Mouse (Mus musculus): ENCODE data around the gene Aplf. TPM values are rescaled to one million over a fixed set of nuclear protein-coding genes. Genes with fewer than 3 reads are reported as not detected.

Aplf gene
- polyA plus RNA-seq, 2 experiments from 2014 or later: 4.0 to 4.7 TPM

DNA sequence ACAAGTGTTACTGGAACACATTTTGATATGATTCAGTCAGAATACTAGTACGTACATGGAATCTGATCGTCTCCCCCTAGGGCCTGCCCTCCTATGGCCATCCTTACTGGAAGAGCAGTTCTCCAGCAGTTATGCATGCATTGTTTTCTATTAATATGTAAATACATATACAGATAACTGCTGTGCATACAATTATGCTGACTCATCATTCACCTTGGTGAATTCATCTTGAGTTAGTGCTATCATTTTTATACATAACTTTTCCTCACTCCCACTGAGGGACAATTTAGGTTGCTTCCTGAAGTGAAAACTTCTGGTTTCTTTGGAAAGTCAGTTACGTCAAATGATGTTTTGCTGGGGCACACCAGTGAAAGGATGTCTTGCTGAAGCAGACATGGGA lies 48.8 kb downstream of the Aplf start:
- no peak for ATAC-seq

DNA sequence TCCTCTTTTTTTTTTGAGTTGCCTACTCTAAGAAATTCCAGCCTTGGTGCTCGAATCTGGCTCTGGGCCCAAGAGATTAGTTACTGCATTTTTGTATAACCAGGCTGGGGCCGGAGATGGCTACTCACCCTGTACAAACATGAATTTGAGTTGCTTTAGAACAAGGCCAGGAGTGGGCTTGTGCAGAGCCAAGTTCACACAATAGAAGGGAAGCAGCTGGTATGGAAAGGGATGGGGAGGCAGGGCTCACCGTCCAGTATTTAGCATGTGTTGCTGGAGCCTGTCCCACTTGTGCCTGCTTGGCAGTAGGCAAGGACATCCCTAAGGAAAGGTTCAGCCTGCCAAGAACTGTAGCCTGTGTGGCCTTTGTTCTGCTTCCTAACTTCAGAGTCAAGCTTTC lies 50.7 kb downstream of the Aplf start:
- no peak for ATAC-seq

DNA sequence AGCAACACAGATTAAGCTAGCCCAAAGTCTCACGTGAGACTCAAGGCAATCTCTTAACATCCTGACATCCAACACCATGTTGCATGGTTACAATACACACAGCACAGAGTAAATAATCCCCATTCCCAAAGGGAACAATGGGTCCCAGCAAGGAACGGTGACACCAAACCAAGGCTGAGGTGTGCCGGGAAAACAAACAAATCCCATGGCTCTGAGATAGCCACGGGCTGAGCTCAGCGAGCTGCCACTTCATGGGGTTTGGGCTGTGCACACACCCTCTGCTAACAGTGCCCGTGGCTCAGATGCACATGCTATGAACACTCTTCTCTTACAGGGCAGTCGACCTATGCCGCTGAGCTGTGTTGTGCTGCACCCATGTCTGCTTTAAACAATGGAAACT lies 54.0 kb downstream of the Aplf start:
- ATAC-seq: no peak

DNA sequence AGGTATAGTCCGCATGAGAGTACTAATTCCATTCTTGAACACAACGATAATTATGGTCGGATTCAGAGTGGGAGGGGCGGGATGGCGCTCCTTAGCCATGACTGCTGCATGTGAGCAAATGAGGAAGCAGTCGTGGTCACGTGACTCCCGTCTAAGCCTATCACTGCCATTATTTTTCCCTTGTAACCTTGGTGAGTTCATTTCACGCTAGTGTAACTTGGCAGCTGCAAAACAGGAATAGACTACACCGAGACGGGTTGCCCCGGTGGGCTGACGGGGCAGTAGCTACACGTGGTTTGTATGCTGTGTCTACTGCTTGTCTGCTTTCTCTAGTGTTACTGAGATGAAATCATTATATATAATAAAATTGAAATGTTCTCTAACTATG lies 56.3 kb downstream of the Aplf start:
- no peak for ATAC-seq

DNA sequence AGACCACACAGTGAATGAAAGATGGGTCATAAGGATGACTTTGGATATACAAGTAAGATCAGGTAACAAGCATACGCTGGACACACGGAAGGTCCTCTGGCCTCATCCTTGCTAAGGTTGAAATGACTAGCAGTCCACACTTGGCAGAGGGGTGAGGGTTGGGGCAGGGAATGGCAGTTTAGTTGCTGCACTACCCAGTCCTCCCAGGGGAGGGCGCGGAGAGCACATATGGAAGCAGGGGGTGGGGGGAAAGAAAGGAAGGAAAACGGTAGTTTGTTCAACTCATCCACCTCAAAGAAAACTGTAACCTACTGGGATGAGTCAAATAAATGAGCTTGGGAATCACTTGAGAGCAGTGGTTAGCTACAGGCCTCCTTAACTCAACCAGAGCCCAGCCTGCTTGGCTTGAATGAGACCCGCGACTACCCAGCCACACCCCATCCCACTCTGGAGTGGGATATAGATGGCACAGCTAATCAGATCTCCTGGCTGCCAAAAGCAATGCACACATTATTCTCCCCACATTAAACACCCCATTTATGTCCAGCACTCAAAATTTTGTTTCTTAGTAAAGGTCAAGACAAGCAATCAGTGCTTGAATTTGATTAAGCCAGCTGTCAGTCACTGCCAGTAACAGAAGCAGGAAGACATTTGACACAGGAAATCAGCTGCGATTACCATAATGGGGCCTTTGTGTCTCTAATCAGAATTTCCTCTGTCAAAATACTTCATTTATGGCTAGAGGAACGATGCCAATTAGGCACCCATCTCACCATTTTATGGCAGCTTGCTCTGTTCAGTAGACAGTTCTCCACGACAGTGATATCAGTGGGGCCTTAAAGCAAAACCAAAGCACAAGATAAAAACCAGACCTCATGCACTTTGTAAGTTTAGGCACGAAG lies 56.9 kb downstream of the Aplf start:
- no peak for ATAC-seq

DNA sequence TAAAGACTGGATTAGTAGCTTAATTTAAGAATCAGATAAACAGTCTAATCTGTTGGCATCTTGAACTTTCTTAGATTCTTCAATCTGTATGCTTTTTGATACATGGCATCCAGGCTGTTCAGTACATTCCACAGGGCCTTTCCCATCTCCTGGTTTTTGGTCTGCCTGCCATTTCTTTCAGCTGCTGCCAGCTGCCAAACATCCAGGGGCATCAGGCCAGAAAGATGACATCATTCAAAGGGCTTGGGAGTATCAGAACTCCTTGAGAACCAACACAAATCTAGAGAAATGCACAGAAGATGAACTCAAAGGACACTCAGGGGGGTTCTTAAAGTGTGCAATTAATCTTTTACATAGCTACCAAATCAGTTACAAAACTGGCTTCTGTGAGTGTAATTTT lies 72.2 kb downstream of the Aplf start:
- no peak for ATAC-seq

DNA sequence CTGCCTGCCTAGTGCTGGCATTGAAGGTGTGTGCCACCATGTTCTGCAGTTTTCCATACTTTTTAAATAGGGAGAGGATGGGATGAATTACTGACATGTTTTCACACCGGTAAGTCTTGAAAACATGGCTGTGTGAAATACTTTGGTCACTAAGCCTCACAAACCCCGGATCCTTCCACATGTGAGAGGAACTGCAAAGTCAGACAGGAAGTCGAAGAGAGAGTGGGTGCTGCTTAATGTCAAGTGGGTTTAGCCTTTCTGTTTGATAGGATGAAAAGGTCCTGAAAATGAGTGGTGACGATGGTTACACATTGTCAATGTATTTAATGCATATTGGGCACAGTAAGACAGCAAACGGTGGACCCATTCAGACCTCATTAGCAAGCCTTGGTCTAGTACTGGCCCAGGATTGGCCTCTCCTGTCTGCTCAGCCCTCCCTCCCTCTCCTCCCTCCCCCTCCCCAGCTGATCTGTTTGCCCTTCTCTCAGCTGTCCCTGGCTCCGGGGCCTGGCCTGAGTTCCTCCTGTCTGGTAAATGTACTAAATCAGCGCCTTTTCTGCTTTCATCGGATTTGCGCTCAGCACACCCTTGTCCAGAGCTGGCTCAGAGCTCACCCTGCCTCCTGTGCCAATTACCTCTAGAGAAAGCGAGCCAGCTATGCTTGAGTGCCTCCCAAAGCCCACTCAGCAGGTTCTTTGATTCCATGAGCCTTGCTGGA lies 74.7 kb downstream of the Aplf start:
- no peak for ATAC-seq

DNA sequence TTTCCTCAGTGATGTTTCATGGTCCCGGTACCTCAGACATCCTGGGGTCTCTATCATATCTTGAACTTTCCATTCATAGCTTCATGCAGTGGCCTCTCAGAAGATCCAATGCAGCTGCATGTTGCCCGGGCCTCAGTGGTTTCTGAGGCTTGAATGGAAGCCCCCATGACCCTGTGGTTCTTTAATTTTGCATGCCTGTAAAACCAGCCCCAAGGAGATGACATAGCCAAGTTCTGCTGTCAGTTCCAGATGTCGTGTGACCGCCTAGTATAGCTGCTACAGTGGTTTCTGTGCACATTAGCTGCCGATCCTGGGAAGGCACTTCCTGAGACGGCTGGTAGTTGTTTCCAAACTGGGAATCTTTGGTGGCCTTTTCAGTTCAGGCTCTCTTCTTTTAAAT lies 77.8 kb downstream of the Aplf start:
- ATAC-seq: no peak

DNA sequence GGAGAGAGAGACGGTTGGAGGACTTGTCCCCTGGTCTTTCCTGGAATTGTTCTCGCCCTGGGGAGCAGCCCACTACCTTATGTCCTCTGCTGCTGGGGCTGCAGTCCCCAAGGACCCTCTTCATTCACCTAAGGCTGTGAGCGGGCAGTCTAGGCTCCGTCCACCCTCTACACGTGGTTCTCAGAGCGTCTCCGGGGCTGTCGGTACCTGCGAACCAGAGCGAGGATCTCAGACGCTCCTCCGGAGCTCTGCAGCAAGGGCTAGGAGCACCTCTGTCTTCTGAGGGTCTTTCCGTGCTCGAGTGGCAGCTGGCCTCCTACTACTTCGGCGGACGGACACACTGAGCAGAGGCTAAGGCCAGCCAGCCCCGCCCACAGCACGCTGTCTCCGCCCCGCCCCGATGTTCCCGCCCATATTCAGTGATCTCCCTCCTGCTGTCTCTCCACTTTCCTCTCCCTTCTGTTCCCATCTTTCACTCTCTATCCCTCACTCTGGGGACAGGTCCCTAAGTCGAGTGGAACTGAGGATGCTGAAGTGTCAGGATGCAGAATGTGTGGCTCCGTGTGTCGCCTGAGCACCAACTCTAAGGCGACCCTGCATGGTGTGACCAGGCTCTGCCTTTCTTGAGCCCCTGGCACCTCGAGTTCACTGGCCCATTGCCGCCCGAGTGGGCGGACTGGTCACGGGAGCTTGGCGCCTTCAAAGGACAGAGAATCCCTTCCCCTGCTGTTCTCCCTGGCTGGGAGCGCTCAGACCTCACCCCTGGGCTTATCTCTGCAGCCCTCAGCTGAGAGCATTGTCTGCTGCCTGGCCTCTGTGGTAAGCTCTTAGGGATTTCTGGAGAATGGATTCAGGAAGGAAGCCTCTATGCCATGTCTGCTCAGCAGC lies 81.4 kb downstream of the Aplf start, which contains the start of gene Prokr1:
Gene Prokr1, minus strand, starts transcription at position 350 of the 888 bp plus-strand sequence.
- ATAC-seq: no peak

DNA sequence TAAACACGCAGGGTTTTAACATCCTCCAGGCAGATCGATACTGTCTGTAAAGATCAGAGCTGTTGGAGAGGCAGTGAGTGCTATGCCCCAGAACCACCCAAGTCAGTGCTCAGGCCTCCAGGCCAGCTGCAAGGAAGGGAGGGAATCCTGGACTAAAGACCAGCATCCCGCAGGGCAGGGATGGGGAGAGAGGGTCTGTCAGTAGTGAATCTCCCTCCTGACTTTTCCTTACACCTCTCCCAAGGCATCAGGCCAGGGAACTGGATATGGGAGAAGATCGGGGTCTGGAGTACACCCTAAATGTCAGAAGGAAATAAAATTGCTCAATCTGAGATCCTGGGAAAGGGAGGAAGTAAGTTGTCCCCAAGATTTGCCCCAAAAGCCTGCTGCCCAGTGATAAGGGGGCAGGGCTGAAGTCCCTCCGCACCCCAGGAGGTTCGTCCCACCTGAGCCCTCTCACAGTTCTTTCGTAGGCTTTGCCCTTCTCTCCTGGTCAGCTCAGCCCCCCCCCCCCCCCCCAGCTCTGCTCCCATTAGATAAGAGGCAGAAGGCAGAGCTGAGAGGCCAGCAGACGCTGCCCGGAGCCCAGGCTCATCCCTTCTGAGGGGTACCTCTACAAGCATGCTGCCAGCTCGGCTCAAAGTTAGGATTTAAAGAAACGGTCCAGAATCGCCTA lies 82.1 kb downstream of the Aplf start:
- ATAC-seq: no peak

DNA sequence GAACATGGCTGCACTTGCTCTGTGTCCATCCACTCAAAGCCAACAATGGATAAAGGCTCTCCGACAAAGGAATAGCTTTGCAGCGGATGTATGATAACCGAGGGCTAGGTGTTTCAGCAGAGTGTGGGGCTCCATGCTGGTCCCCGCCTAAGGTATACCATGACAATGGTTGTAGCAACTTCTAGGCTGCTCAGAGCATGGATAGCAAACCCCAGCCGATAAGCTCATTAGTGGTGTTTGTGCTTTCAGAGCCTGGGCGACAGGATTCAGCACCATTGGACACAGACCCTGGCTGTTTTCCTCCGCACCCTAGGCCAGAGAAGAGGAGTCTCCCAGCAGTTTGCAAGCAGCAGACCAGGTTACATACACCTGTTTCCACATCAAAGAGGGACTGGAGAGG lies 88.0 kb downstream of the Aplf start:
- ATAC-seq: no peak

DNA sequence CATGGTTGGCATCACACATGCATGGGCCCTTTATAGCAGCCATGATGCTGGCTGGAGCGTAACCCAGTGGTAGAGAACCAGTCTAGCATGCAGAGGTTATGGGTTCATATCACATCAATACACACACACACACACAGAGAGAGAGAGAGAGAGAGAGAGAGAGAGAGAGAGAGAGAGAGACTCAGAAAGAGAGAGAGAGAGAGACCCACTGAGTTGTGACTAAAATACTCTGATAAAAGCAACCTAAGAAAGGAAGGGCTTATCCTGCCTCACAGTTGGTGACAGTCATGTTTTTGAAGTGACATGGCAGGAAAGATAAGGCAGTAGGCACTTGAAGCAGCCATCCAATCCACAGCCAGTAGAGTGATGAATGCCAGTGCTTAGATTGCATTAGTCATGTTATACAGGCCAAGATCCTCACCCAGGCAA lies 88.8 kb downstream of the Aplf start:
- no peak for ATAC-seq

DNA sequence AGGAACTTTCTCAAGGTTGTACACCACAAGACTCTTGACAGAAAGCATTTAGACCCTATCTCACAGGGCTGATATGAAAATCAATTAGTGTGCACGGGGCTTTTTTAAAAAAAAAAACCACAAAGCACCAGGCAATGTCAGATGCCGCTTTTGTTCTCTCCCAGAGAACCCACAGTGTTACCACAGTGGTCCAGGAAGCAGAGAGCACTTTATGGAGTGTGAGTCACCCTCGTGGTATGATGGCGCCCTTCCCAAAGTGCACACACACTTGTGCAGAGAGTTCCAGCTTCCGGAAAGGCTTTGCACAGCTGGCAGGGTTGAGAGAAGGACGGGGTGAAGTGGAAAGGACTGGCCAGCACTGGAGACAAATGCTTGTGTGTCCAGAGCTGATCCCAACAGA lies 89.5 kb downstream of the Aplf start:
- no peak for ATAC-seq

DNA sequence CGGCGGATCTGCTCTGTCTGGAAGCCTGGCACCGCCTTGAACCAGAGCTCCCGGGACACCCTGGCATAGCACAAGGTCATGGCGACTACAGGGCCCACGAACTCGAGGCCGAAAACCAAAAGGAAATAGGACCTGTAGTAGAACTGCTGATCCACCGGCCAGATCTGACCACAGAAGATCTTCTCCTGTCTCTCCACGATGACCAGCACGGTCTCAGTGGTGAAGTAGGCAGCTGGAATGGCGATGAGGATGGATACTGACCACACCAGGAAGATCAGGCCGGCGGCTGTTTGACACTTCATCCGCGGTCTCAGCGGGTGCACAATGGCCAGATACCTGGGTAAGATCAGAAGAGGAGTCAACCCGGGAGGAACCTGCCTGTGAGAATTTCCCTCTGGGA lies 90.4 kb downstream of the Aplf start:
- no peak for ATAC-seq

DNA sequence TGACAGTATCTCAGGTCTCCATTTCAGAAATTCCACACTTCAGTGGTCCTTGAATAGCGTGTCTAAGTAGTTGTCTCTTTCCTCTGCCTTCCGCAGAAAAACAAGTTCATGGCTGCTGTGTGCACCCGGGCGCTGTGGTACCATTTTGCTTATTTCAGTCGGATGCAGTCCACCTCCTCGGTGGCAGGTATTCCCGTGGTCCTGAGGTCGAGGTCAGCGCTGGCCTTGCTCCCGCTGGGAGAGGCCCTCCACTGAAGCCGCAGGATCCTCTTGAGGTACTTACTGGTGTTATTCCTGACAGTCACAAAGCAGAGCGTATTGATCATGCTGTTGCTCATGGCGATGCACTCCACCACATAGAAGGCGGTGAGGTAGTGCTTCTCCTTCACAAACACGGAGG lies 90.9 kb downstream of the Aplf start:
- ATAC-seq: no peak

Other genes with a start within 250 kb of the Aplf start
- not detected for gene Bmp10, start 243.2 kb downstream of the Aplf start, polyA plus RNA-seq (2017; shearing (Covaris generic))
- 10 to 100 TPM; 76.6 to 80.0 TPM for gene Arhgap25, start 138.9 kb downstream of the Aplf start, polyA plus RNA-seq (2017; shearing (Covaris generic))
- gene Prokr1, start 81.5 kb downstream of the Aplf start, polyA plus RNA-seq (2017; shearing (Covaris generic)): not detected
- gene Efcc1, start 58.7 kb upstream of the Aplf start, polyA plus RNA-seq (2017; shearing (Covaris generic)): under 1 TPM in 1 of 2 experiments, not detected in 1; 0.60 TPM
- gene Gp9, start 105.9 kb upstream of the Aplf start, polyA plus RNA-seq (2017; shearing (Covaris generic)): not detected
- gene Rab43, start 140.0 kb upstream of the Aplf start, polyA plus RNA-seq (2017; shearing (Covaris generic)): 10 to 100 TPM in 1 of 2 experiments, 1 to 10 TPM in 1; 9.4 to 17.2 TPM
- gene Gm45140, start 163.6 kb upstream of the Aplf start, polyA plus RNA-seq (2017; shearing (Covaris generic)): 1 to 10 TPM; 2.5 to 3.6 TPM
- 100 to 1,000 TPM in 1 of 2 experiments, 10 to 100 TPM in 1; 82.2 to 102 TPM for gene Isy1, start 166.6 kb upstream of the Aplf start, polyA plus RNA-seq (2017; shearing (Covaris generic))
- 1,000 to 10,000 TPM; 1,007 to 1,067 TPM for gene Cnbp, start 178.9 kb upstream of the Aplf start, polyA plus RNA-seq (2017; shearing (Covaris generic))
- gene Copg1, start 215.6 kb upstream of the Aplf start, polyA plus RNA-seq (2017; shearing (Covaris generic)): 10 to 100 TPM; 62.2 to 64.2 TPM
- gene Hmces, start 241.7 kb upstream of the Aplf start, polyA plus RNA-seq (2017; shearing (Covaris generic)): 10 to 100 TPM; 50.1 to 55.2 TPM

Measured in activated CD4-positive, CD25-positive, alpha-beta regulatory T cell, adult 4 months (primary cell).